Mouse (Mus musculus) kidney, adult 2 months (tissue): Measurements from ENCODE around the gene Cnpy1.

Experiments
- CTCF ChIP-seq: fragments of 200-500 bp; conservative IDR thresholded peaks from 2 replicates; pipeline ENCODE4 v1.5.1; 2011; ENCODE audit warnings: low read depth, mild to moderate bottlenecking, control low read depth, low read length, moderate library complexity, mixed read lengths; ENCODE audit not compliant: insufficient read depth, insufficient read length
- POLR2A ChIP-seq: fragments of 200-500 bp; IDR thresholded peaks from one replicate; pipeline ENCODE4 v1.6.1; 2011; ENCODE audit warnings: low read depth, low read length, control low read depth

DNA sequence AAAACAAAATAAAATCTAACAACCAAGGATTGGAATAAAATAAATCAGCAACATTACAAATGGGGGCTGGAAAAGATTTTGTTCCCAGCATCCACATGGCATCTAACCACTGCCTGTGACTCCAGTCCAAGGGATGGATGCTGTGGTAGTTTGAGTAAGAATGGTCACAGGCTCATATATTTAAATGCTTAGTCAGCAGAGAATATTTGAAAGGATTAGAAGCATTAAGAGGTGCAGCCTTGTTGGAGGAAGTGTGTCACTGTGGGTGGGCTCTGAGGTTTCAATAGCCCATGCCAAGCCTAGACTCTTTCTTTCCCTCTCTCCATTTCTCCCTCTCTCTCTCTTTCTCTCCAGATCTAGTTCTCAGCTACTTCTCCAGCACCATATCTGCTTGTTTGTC, 20.0 kb upstream of the Cnpy1 start:
- no peak for TF ChIP-seq CTCF
- no peak for TF ChIP-seq POLR2A
